Mouse (Mus musculus): ENCODE results near the gene Nrbf2.

DNA sequence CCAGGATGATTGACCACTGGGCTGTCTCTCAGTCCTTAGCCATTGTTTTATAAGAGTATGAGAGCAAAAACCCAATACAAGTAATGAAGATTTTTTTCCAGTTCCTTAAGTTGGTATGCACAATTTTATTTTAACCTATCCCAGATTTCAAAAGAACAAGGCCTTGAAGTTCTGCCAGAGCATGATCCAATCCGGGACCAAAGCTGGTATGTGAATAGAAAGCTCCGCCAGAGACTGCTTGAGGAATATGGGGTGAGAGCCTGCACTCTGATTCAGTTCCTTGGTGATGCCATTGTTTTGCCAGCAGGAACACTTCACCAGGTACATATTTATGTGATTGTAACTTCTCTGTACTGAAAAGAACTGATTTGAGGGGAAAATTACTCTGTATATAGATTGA lies 35.6 kb downstream of the Nrbf2 start:
- TF ChIP-seq CTCF (IDR thresholded peaks at IDR 0.05; ENCODE audit: low read depth) (no peak), EP300 (IDR thresholded peaks at IDR 0.05; ENCODE audit: low read depth) (no peak)

All from liver, postnatal 0 days (tissue).